Mouse (Mus musculus): ENCODE data around the gene Slc3a1.

DNA sequence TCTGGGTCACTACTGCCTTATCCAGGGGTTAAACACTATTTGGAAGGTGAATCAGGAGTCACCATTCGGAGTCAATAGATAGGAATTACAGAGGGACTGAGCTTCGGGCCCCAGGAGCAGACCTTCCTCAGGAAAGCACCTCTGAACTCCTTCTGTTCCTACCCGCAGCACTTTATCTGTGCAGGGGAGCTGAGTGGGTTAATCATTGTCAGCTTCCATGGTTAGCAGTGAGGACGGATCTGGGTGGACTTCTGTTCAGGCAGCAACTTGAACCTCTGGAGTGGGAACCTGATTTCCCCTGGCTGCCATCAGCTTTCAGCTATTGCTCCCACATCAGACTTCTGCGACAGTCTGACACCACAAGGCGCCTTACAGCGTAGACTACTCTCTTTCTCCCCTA lies 12.7 kb downstream of the Slc3a1 start:
- TF ChIP-seq CTCF (IDR thresholded peaks at IDR 0.05; ENCODE audit: low read depth, low read length) (no peak), TAL1 (conservative IDR thresholded peaks at IDR 0.05; ENCODE audit: low read depth, low read length) (no peak), GATA1 (IDR thresholded peaks at IDR 0.05; ENCODE audit: borderline replicate concordance, low read length) (no peak)

Measured in G1E (cell line).